Mouse (Mus musculus) CH12.LX (cell line): ENCODE results near the gene Fam78b. TPM values are rescaled to one million over a fixed set of nuclear protein-coding genes. Genes with fewer than 3 reads are reported as not detected.

Source experiments
- DNase-seq: peaks from one replicate; pipeline ENCODE4 v3.0.0-alpha.2; 2013; ENCODE audit errors: extremely low read depth
- H3K27ac ChIP-seq: 2 replicates; pipeline ENCODE4 v1.5.1; 2012; ENCODE audit warnings: low read depth, mild to moderate bottlenecking, control low read depth, moderate library complexity; ENCODE audit not compliant: insufficient read depth
- H3K27me3 ChIP-seq: replicated peaks from 2 replicates; pipeline ENCODE3; 2012; ENCODE audit warnings: inconsistent platforms
- H3K36me3 ChIP-seq, 2 experiments: replicated peaks in 1 of 2; 2 replicates each; pipeline versions ENCODE3 to v1.6.1; 2012; ENCODE audit warnings: inconsistent platforms in 1 of 2, low read length in 1 of 2, mild to moderate bottlenecking in 1 of 2, mixed read lengths in 1 of 2, moderate library complexity in 1 of 2; ENCODE audit not compliant: control insufficient read depth in 1 of 2, insufficient read depth in 1 of 2
- H3K4me1 ChIP-seq, 2 experiments: 2 replicates each; pipeline ENCODE4 v1.6.1; 2012; ENCODE audit warnings: inconsistent platforms in 1 of 2, moderate library complexity in 1 of 2; ENCODE audit not compliant: insufficient read depth in 2 of 2, control insufficient read depth in 1 of 2
- H3K4me2 ChIP-seq: 2 replicates; pipeline ENCODE4 v1.6.1; 2012; ENCODE audit warnings: low read depth, mild to moderate bottlenecking, control low read depth; ENCODE audit not compliant: poor library complexity, insufficient read depth, severe bottlenecking
- H3K4me3 ChIP-seq, 3 experiments: fragments of 150-350 bp in 1 of 3; sonication (generic) in 1 of 3; replicated peaks in 1 of 3; 2 replicates each; pipeline versions ENCODE3 to v1.5.1; 2011 to 2012; ENCODE audit warnings: low read depth in 2 of 3, low read length in 2 of 3, mild to moderate bottlenecking in 2 of 3, moderate library complexity in 2 of 3, control low read depth in 1 of 3, improper control_type of control experiment in 1 of 3, inconsistent platforms in 1 of 3, mixed read lengths in 1 of 3; ENCODE audit not compliant: poor library complexity in 1 of 3
- H3K79me2 ChIP-seq: replicated peaks from 2 replicates; pipeline ENCODE4 v1.6.1; 2012; ENCODE audit warnings: mild to moderate bottlenecking, moderate library complexity; ENCODE audit not compliant: control insufficient read depth, poor library complexity, insufficient read depth, severe bottlenecking; ENCODE audit errors: extremely low read depth
- H3K9ac ChIP-seq: 2 replicates; pipeline ENCODE4 v1.6.1; 2012; ENCODE audit warnings: low read depth, mild to moderate bottlenecking, control low read depth, moderate library complexity; ENCODE audit not compliant: insufficient read depth
- H3K9me3 ChIP-seq: replicated peaks from 2 replicates; pipeline ENCODE3; 2012; ENCODE audit warnings: low read length, inconsistent platforms, mixed read lengths
- BHLHE40 ChIP-seq: IDR thresholded peaks from 2 replicates; pipeline ENCODE4 v1.6.1; 2011; ENCODE audit warnings: mild to moderate bottlenecking, low read depth, low read length, improper control_type of control experiment
- CHD1 ChIP-seq: IDR thresholded peaks from 2 replicates; pipeline ENCODE4 v1.6.1; 2012; ENCODE audit warnings: low read depth, low read length, improper control_type of control experiment, inconsistent platforms
- CHD2 ChIP-seq: IDR thresholded peaks from 2 replicates; pipeline ENCODE4 v1.6.1; 2011; ENCODE audit warnings: low read length, improper control_type of control experiment
- GABPA ChIP-seq: IDR thresholded peaks from 2 replicates; pipeline ENCODE4 v1.6.1; 2012; ENCODE audit warnings: low read depth, low read length, improper control_type of control experiment, inconsistent platforms; ENCODE audit not compliant: insufficient replicate concordance
- IRF4 ChIP-seq: IDR thresholded peaks from 2 replicates; pipeline ENCODE4 v1.6.1; 2014; ENCODE audit warnings: low read depth, mild to moderate bottlenecking, inconsistent platforms, low read length, improper control_type of control experiment
- KAT2A ChIP-seq: IDR thresholded peaks from 2 replicates; pipeline ENCODE4 v1.6.1; 2012; ENCODE audit warnings: low read length, improper control_type of control experiment, inconsistent platforms; ENCODE audit not compliant: insufficient replicate concordance
- MAX ChIP-seq: IDR thresholded peaks from 2 replicates; pipeline ENCODE4 v1.6.1; 2011; ENCODE audit warnings: low read length, improper control_type of control experiment
- MEF2A ChIP-seq: IDR thresholded peaks from 2 replicates; pipeline ENCODE4 v1.6.1; 2014; ENCODE audit warnings: low read depth, mild to moderate bottlenecking, inconsistent platforms, low read length, improper control_type of control experiment, borderline replicate concordance
- MXI1 ChIP-seq: IDR thresholded peaks from 2 replicates; pipeline ENCODE4 v1.6.1; 2011; ENCODE audit warnings: mild to moderate bottlenecking, low read depth, low read length, improper control_type of control experiment
- NELFE ChIP-seq: IDR thresholded peaks from 2 replicates; pipeline ENCODE4 v1.6.1; 2011; ENCODE audit warnings: low read depth, low read length, improper control_type of control experiment
- NRF1 ChIP-seq: IDR thresholded peaks from 2 replicates; pipeline ENCODE4 v1.6.1; 2014; ENCODE audit warnings: low read depth, mild to moderate bottlenecking, inconsistent platforms, low read length, improper control_type of control experiment, moderate library complexity
- POLR2AphosphoS2 ChIP-seq: IDR thresholded peaks from 2 replicates; pipeline ENCODE4 v1.6.1; 2011; ENCODE audit warnings: low read depth, low read length, improper control_type of control experiment
- RAD21 ChIP-seq: IDR thresholded peaks from 2 replicates; pipeline ENCODE4 v1.6.1; 2011; ENCODE audit warnings: low read depth, mild to moderate bottlenecking, low read length, improper control_type of control experiment, moderate library complexity
- RCOR1 ChIP-seq: conservative IDR thresholded peaks from 2 replicates; pipeline ENCODE4 v1.6.1; 2012; ENCODE audit warnings: low read depth, mild to moderate bottlenecking, inconsistent platforms, low read length, improper control_type of control experiment
- SIN3A ChIP-seq: IDR thresholded peaks from 2 replicates; pipeline ENCODE4 v1.6.1; 2012; ENCODE audit warnings: low read length, improper control_type of control experiment, inconsistent platforms
- TCF12 ChIP-seq: IDR thresholded peaks from 2 replicates; pipeline ENCODE4 v1.6.1; 2014; ENCODE audit warnings: low read depth, mild to moderate bottlenecking, inconsistent platforms, low read length, improper control_type of control experiment
- UBTF ChIP-seq: IDR thresholded peaks from 2 replicates; pipeline ENCODE4 v1.6.1; 2012; ENCODE audit warnings: low read depth, mild to moderate bottlenecking, inconsistent platforms, low read length, improper control_type of control experiment, moderate library complexity
- USF1 ChIP-seq: IDR thresholded peaks from 2 replicates; pipeline ENCODE4 v1.6.1; 2014; ENCODE audit warnings: low read depth, mild to moderate bottlenecking, inconsistent platforms, low read length, improper control_type of control experiment
- ZNF384 ChIP-seq: IDR thresholded peaks from 2 replicates; pipeline ENCODE4 v1.6.1; 2012; ENCODE audit warnings: low read depth, low read length, improper control_type of control experiment, inconsistent platforms
- dilution Hi-C: fragments of 300-500 bp; cut with MboI; formaldehyde crosslinking; loops from 2 replicates; pipeline ENCODE4 v1.14.3; 2020; ENCODE audit warnings: low sequenced_read_pairs; ENCODE audit not compliant: extremely low pct_unique_long_range_greater_than_20kb, extremely low pct_ligation_motif_present
- in situ Hi-C: fragments of 300-500 bp; cut with MboI; formaldehyde crosslinking; loops from 3 replicates; pipeline ENCODE4 v1.14.3; 2019; ENCODE audit warnings: low sequenced_read_pairs, low pct_ligation_motif_present, low pct_unique_long_range_greater_than_20kb, mixed read lengths
- polyA plus RNA-seq: library from polyadenylated mRNA; unstranded; fragments of >175 nt; gene quantifications from 2 replicates; pipeline ENCODE4 v1.2.1, GENCODE M21; 2012; ENCODE audit warnings: low read depth; ENCODE audit not compliant: insufficient read length
- total RNA-seq, 2 experiments: library from RNA; depleted of rRNA; stranded (reverse); fragments of 300-350 nt in 1 of 2; fragments of >200 nt in 1 of 2; gene quantifications; 2 replicates each; pipeline ENCODE4 v1.2.3; 2012 to 2014

Gene Fam78b
- total and polyA plus RNA-seq, 3 experiments: not detected

GRCm38 (mm10) chr1:167007341-167007740 is 6.1 kb downstream of the Fam78b start:
- Histone ChIP-seq H3K9me3 (no peaks in the 10 kb centered on the region), H3K36me3 (no peaks in the 10 kb centered on the region), H3K4me1 (no peaks in the 10 kb centered on the region), H3K79me2 (no peaks in the 10 kb centered on the region), H3K4me3 (no peak overlapping the region), H3K9ac (no peak overlapping the region), H3K4me2 (no peak overlapping the region), H3K27me3 (peaks cover 53% of the 10 kb centered on the region), H3K27ac (no peak overlapping the region)
- no peak for DNase-seq
- in situ Hi-C loops: loop anchor here (25.0 kb wide), 1 partner anchor 570 kb away; no protein-coding TSS in a partner anchor
- TF ChIP-seq IRF4: no peak
- TF ChIP-seq UBTF: no peak
- TF ChIP-seq RAD21: no peak
- TF ChIP-seq TCF12: no peak
- no peak for TF ChIP-seq BHLHE40
- TF ChIP-seq KAT2A: no peak
- no peak for TF ChIP-seq USF1
- TF ChIP-seq ZNF384: no peak
- TF ChIP-seq NELFE: no peak
- TF ChIP-seq GABPA: no peak
- dilution Hi-C loops: no loop called here

GRCm38 (mm10) chr1:167010190-167010589 is 9.0 kb downstream of the Fam78b start:
- H3K9ac ChIP-seq: no peak overlapping the region
- H3K27ac ChIP-seq: no peak overlapping the region
- H3K79me2 ChIP-seq: no peaks in the 10 kb centered on the region
- in situ Hi-C loops: loop anchor here (25.0 kb wide), 1 partner anchor 573 kb away; no protein-coding TSS in a partner anchor
- TF ChIP-seq NELFE: no peak
- TF ChIP-seq TCF12: no peak
- no peak for TF ChIP-seq MEF2A
- no peak for TF ChIP-seq SIN3A
- no peak for TF ChIP-seq MXI1
- no peak for TF ChIP-seq NRF1
- no peak for TF ChIP-seq RCOR1
- no peak for TF ChIP-seq MAX
- TF ChIP-seq CHD1: no peak
- TF ChIP-seq POLR2AphosphoS2: no peak
- no peak for TF ChIP-seq CHD2
- TF ChIP-seq, all 38 proteins: peak for 0
- H3K4me2 ChIP-seq: no peak overlapping the region
- H3K36me3 ChIP-seq: no peaks in the 10 kb centered on the region
- no peaks in the 10 kb centered on the region for H3K9me3 ChIP-seq
- H3K4me3 ChIP-seq: no peak overlapping the region
- H3K27me3 ChIP-seq: peaks cover 80% of the 10 kb centered on the region
- no peaks in the 10 kb centered on the region for H3K4me1 ChIP-seq
- dilution Hi-C loops: no loop called here
- no peak for DNase-seq
